Mouse (Mus musculus) midbrain, postnatal 0 days (tissue): ENCODE results near the gene Proca1. TPM values are rescaled to one million over a fixed set of nuclear protein-coding genes. Genes with fewer than 3 reads are reported as not detected.

Source experiments
- ATAC-seq: fragments of 200-750 bp; cut with Nextera tagmentation; 2 replicates; pipeline ENCODE4 v1.8.0; 2017; ENCODE audit warnings: moderate number of reproducible peaks, mild to moderate bottlenecking, moderate TSS enrichment, moderate library complexity; ENCODE audit not compliant: low FRiP score
- DNase-seq: peaks from one replicate; pipeline ENCODE4 v3.0.0-alpha.2; 2015; ENCODE audit warnings: low spot score
- H3K27ac ChIP-seq: fragments of 300-500 bp; sonication (generic); 2 replicates; pipeline ENCODE4 v1.5.1; 2014; ENCODE audit warnings: low read depth, mild to moderate bottlenecking, low read length, mixed read lengths
- H3K27me3 ChIP-seq: fragments of 300-500 bp; sonication (generic); 2 replicates; pipeline ENCODE4 v1.6.1; 2014; ENCODE audit warnings: low read length, control low read depth, mixed read lengths; ENCODE audit not compliant: insufficient read depth
- H3K36me3 ChIP-seq: fragments of 300-500 bp; sonication (generic); 2 replicates; pipeline ENCODE4 v1.6.1; 2014; ENCODE audit warnings: low read length, control low read depth, mixed read lengths; ENCODE audit not compliant: insufficient read depth
- H3K4me1 ChIP-seq: fragments of 300-500 bp; sonication (generic); 2 replicates; pipeline ENCODE4 v1.6.1; 2014; ENCODE audit warnings: mild to moderate bottlenecking, control low read depth, antibody characterized with exemption, low read length, mixed read lengths; ENCODE audit not compliant: insufficient read depth
- H3K4me2 ChIP-seq: fragments of 300-500 bp; sonication (generic); 2 replicates; pipeline ENCODE4 v1.6.1; 2014; ENCODE audit warnings: low read depth, mild to moderate bottlenecking, low read length, mixed read lengths; ENCODE audit not compliant: poor library complexity, severe bottlenecking
- H3K4me3 ChIP-seq: fragments of 300-500 bp; sonication (generic); 2 replicates; pipeline ENCODE4 v1.5.1; 2014; ENCODE audit warnings: low read depth, mild to moderate bottlenecking, low read length, moderate library complexity
- H3K9ac ChIP-seq: fragments of 300-500 bp; sonication (generic); replicated peaks from 2 replicates; pipeline ENCODE4 v1.6.1; 2014; ENCODE audit warnings: mild to moderate bottlenecking, low read length, moderate library complexity, mixed read lengths; ENCODE audit not compliant: poor library complexity, severe bottlenecking
- H3K9me3 ChIP-seq: fragments of 300-500 bp; sonication (generic); 2 replicates; pipeline ENCODE4 v1.6.1; 2016; ENCODE audit warnings: low read length, control low read depth
- CTCF ChIP-seq: IDR thresholded peaks from 2 replicates; pipeline ENCODE4 v1.5.1; 2016; ENCODE audit warnings: antibody characterized with exemption, mild to moderate bottlenecking
- WGBS: fragments of 180-500 bp; shearing (Covaris S2); extraction: QIAGEN DNeasy Blood & Tissue Kit; methylation state at CpG from one replicate; pipeline ENCODE4 v1.1.7; 2014; 5-methylcytosine and 5-hydroxymethylcytosine counted together
- polyA plus RNA-seq: library from polyadenylated mRNA; unstranded; fragments of >200 nt; fragmentation: Nextera tagmentation; extraction: Ambion mirVana; gene quantifications from 2 replicates; pipeline ENCODE4 v1.2.1, GENCODE M21; 2015
- total RNA-seq: library from RNA; depleted of rRNA; stranded (reverse); fragments of >200 nt; gene quantifications from 2 replicates; pipeline ENCODE4 v1.2.3, GENCODE M21; 2014; rRNA removed

The Proca1 gene
- total RNA-seq (1.0 TPM in 2 replicates), polyA plus RNA-seq (3.3 and 4.8 TPM in 2 replicates)

DNA sequence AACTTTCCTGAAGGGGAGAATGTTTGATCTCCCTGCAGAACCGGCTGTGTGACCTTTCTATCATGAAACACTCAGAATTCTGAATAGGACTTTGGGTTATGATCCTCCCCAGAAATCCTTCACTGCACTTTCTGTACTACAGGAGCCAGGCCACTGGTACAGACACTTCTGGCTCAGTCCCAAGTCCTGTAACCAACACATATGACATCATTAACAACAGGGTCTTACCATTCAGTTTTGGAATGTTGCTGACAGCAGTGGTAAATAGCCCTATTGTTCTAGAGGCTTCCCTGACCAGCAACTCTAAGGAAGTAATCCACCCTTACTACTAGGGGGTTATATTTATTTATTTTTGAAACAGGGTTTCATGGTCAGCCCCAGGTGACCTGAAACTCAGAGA, at the start of gene Proca1:
Gene Proca1, plus strand, starts transcription at position 280 of the 400 bp plus-strand sequence.
- DNase-seq (no peak), ATAC-seq (no peak)
- Histone ChIP-seq H3K36me3 (peaks cover 24% of the 10 kb centered on the region), H3K9me3 (no peaks in the 10 kb centered on the region), H3K9ac (no peak within 1 kb of the TSS), H3K4me3 (no peak within 1 kb of the TSS; the same call in 1 of the 2 replicates), H3K27ac (no peak within 1 kb of the TSS), H3K27me3 (no peaks in the 10 kb centered on the region), H3K4me1 (no peaks in the 10 kb centered on the region), H3K4me2 (peak within 1 kb of the TSS; percentile 48)
- no peak for TF ChIP-seq CTCF
- 87% methylated on average over 1 of the region's 1 CpGs for WGBS

DNA sequence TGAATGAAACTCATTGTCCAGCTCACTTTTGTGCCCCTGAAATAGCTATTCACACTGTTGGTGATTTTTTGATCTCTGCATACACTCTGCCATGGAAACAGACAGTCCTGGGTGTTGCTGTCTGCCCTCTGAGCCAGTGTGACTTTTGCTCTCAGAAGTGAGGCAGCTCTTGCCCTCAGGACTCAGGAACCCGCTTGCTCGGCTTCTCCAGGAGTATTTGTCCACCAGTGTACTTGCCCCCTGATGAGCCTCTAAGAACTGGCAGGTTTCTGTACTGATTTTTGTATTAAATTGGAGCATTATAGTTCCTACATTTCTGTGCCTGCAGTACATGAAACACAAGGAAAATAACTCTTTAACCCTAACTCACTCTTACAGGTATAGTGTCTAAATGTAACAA, 49.7 kb upstream of the Proca1 start:
- 76% methylated on average over 2 of the region's 2 CpGs for WGBS
- no peaks in the 10 kb centered on the region for H3K9me3 ChIP-seq
- H3K4me1 ChIP-seq: no peaks in the 10 kb centered on the region
- DNase-seq (no peak), ATAC-seq (no peak)
- H3K36me3 ChIP-seq: peaks cover 15% of the 10 kb centered on the region
- H3K9ac ChIP-seq: no peak overlapping the region
- no peaks in the 10 kb centered on the region for H3K27me3 ChIP-seq
- no peak overlapping the region for H3K4me2 ChIP-seq
- no peak for TF ChIP-seq CTCF
- H3K4me3 ChIP-seq: no peak overlapping the region
- H3K27ac ChIP-seq: no peak overlapping the region

DNA sequence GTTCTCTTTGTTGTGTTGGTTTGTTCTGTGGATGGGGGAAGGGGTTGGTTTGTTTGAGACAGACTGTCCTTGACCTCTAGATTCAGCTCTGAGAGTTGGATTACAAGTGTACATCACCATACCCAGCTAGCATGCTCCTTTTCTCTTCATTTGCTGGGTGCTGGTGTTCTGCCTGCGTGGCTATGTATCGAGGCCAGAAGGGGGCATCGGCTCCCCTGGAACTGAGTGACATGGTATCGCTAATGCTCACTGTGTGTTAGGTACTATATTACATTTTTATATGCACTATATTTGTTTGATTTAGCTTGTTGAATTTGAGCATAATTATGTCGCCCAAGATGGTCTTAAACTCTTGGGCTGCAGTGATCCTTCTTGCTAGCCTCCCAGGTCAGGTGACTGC, 47.0 kb upstream of the Proca1 start:
- Histone ChIP-seq H3K36me3 (peaks cover 25% of the 10 kb centered on the region), H3K27me3 (no peaks in the 10 kb centered on the region), H3K4me3 (no peak overlapping the region), H3K27ac (no peak overlapping the region; the same call in 1 of the 2 replicates), H3K9ac (no peak overlapping the region), H3K9me3 (no peaks in the 10 kb centered on the region), H3K4me1 (no peaks in the 10 kb centered on the region), H3K4me2 (no peak overlapping the region)
- WGBS: 86% methylated on average over 5 of the region's 5 CpGs
- peak; percentile 28 for TF ChIP-seq CTCF
- ATAC-seq (no peak), DNase-seq (no peak)

DNA sequence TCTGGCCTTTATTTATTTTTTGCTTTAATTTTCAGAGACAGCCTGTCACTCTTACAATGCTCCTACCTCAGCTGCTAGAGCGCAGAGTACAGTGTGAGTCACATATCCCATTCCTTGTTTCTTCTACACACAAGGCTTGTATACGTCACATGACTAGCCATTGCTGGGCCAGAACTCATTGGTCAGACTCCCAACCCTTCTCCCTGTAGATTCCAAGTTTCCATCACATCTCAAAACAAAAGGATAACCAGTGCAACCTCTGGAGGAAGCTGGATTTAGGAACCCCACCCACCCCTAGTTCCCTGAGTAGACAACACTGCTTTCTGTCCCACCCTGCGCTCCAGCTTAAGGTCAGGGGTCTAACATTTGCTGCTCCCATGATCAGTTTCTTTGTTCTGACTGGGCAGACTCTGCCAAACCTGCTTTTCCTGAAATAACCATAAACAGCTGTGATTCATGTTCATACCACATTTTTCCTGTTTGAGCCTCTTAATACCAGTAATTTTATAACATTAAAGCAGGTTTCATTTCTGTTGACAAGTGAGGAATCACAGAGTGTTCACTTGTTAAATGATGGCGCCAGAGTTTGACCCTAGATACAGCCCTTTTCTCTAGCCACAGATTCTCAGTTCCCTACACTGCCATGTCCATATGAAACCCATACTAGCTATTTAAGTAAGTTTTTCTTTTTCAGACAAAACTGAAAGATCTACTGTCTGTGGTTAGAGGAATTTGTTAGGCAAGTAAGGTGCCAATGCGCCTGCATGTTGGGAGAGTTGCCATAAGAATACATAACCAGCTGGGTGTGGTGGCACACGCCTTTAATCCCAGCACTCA, 46.3 kb upstream of the Proca1 start:
- DNase-seq (no peak), ATAC-seq (no peak)
- TF ChIP-seq CTCF: no peak
- Histone ChIP-seq H3K9ac (no peak overlapping the region), H3K9me3 (no peaks in the 10 kb centered on the region), H3K27me3 (no peaks in the 10 kb centered on the region), H3K36me3 (peaks cover 25% of the 10 kb centered on the region), H3K4me2 (no peak overlapping the region), H3K4me1 (no peaks in the 10 kb centered on the region), H3K4me3 (no peak overlapping the region), H3K27ac (no peak overlapping the region)
- WGBS: 93% methylated on average over 6 of the region's 6 CpGs

DNA sequence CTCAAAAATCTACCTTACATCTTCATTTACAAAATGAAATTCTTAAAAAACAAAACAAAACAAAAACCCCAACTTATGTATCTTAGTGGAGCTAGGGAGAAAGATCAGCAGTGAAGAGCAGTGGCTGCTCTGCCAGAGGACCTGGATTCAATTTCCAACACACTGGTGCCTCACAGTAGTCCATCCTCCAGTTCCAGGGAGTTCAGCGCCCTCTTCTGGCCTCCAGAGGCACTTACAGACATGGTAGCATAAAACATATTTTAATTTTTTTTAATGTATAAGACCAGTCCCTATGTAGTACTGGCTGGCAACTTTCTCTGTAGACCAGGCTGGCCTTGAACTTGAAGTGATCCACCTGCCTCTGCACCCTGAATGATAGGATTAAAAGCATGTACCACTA, 42.0 kb upstream of the Proca1 start:
- peak; percentile 70 for TF ChIP-seq CTCF
- ATAC-seq (no peak), DNase-seq (peak; percentile 42)
- Histone ChIP-seq H3K36me3 (peaks cover 44% of the 10 kb centered on the region), H3K9me3 (no peaks in the 10 kb centered on the region), H3K27ac (no peak overlapping the region), H3K4me3 (no peak overlapping the region), H3K27me3 (no peaks in the 10 kb centered on the region), H3K4me2 (no peak overlapping the region), H3K4me1 (0 out of 2 replicates have a peak, but pooled peaks cover 5% of the 10 kb centered on the region), H3K9ac (no peak overlapping the region)
- 23% methylated on average over 1 of the region's 1 CpGs for WGBS
